Mouse (Mus musculus) CH12.LX (cell line): ENCODE data around the gene Qsox1.

Source experiments
- CHD1 ChIP-seq: IDR thresholded peaks from 2 replicates; pipeline ENCODE4 v1.6.1; 2012; ENCODE audit warnings: low read depth, low read length, improper control_type of control experiment, inconsistent platforms
- CTCF ChIP-seq, 2 experiments: IDR thresholded peaks in 1 of 2; conservative IDR thresholded peaks in 1 of 2; 2 replicates each; pipeline ENCODE4 v1.5.1; 2011 to 2012; ENCODE audit warnings: low read depth in 2 of 2, low read length in 2 of 2, improper control_type of control experiment in 1 of 2, inconsistent platforms in 1 of 2, mild to moderate bottlenecking in 1 of 2, moderate library complexity in 1 of 2
- EP300 ChIP-seq: IDR thresholded peaks from 2 replicates; pipeline ENCODE4 v1.6.1; 2011; ENCODE audit warnings: low read length, improper control_type of control experiment
- JUND ChIP-seq: conservative IDR thresholded peaks from 2 replicates; pipeline ENCODE4 v1.6.1; 2011; ENCODE audit warnings: low read depth, low read length, improper control_type of control experiment
- MAX ChIP-seq: IDR thresholded peaks from 2 replicates; pipeline ENCODE4 v1.6.1; 2011; ENCODE audit warnings: low read length, improper control_type of control experiment
- MXI1 ChIP-seq: IDR thresholded peaks from 2 replicates; pipeline ENCODE4 v1.6.1; 2011; ENCODE audit warnings: mild to moderate bottlenecking, low read depth, low read length, improper control_type of control experiment
- POLR2A ChIP-seq: IDR thresholded peaks from 2 replicates; pipeline ENCODE4 v1.6.1; 2011; ENCODE audit warnings: low read depth, mild to moderate bottlenecking, improper control_type of control experiment, low read length
- RCOR1 ChIP-seq: conservative IDR thresholded peaks from 2 replicates; pipeline ENCODE4 v1.6.1; 2012; ENCODE audit warnings: low read depth, mild to moderate bottlenecking, inconsistent platforms, low read length, improper control_type of control experiment
- UBTF ChIP-seq: IDR thresholded peaks from 2 replicates; pipeline ENCODE4 v1.6.1; 2012; ENCODE audit warnings: low read depth, mild to moderate bottlenecking, inconsistent platforms, low read length, improper control_type of control experiment, moderate library complexity
- USF1 ChIP-seq: IDR thresholded peaks from 2 replicates; pipeline ENCODE4 v1.6.1; 2014; ENCODE audit warnings: low read depth, mild to moderate bottlenecking, inconsistent platforms, low read length, improper control_type of control experiment
- ZC3H11A ChIP-seq: IDR thresholded peaks from 2 replicates; pipeline ENCODE4 v1.6.1; 2012; ENCODE audit warnings: low read depth, mild to moderate bottlenecking, inconsistent platforms, low read length, improper control_type of control experiment
- ZKSCAN1 ChIP-seq: IDR thresholded peaks from 2 replicates; pipeline ENCODE4 v1.6.1; 2012; ENCODE audit warnings: low read depth, inconsistent platforms, low read length, improper control_type of control experiment, borderline replicate concordance

GRCm38 (mm10) chr1:155731156-155731555, 81.5 kb downstream of the Qsox1 start:
- TF ChIP-seq ZC3H11A: no peak
- TF ChIP-seq MAX: no peak
- no peak for TF ChIP-seq POLR2A
- TF ChIP-seq CTCF (conservative IDR thresholded peaks at IDR 0.05 in 1 of 2, IDR thresholded peaks at IDR 0.05 in 1 of 2; ENCODE audit: low read depth in 2 of 2, low read length in 2 of 2): no peak
- no peak for TF ChIP-seq CHD1
- no peak for TF ChIP-seq USF1
- TF ChIP-seq EP300: no peak
- no peak for TF ChIP-seq RCOR1
- TF ChIP-seq UBTF: no peak
- TF ChIP-seq MXI1: no peak
- no peak for TF ChIP-seq ZKSCAN1
- no peak for TF ChIP-seq JUND
